Mouse (Mus musculus) ovary, postnatal 10 days (tissue): ENCODE results near the gene Zan.
"Not testable (repeated sequence)": the region's sequence is repeated elsewhere in the genome, so short reads cannot be mapped to it uniquely, and the experiment has no call there.

Experiments
- DNase-seq: peaks from one replicate; pipeline ENCODE4 v3.0.0; 2022; ENCODE audit warnings: low spot score

Gene Zan

GRCm38 (mm10) chr5:137501709-137502666 lies 25.1 kb upstream of the Zan start, which contains the start of gene Pop7:
Pop7 (minus strand) TSS chr5:137502518.
- peak; percentile 100 for DNase-seq

- DNase-seq = no peak
Observed at GRCm38 (mm10) chr5:137500186-137500585, 23.3 kb upstream of the Zan start.

GRCm38 (mm10) chr5:137493831-137494230 lies 17.0 kb upstream of the Zan start:
- no peak for DNase-seq

GRCm38 (mm10) chr5:137491559-137491958 lies 14.7 kb upstream of the Zan start:
- DNase-seq = no peak

- DNase-seq = no peak
Observed at GRCm38 (mm10) chr5:137487616-137488015, 10.8 kb upstream of the Zan start.

- DNase-seq = no peak
Observed at GRCm38 (mm10) chr5:137485851-137486155, 8.9 kb upstream of the Zan start.

- DNase-seq = no peak
Observed at GRCm38 (mm10) chr5:137485071-137485850, 8.4 kb upstream of the Zan start.

- no peak for DNase-seq
Observed at GRCm38 (mm10) chr5:137481897-137482296, 5.0 kb upstream of the Zan start.

GRCm38 (mm10) chr5:137481138-137481537 lies 4.3 kb upstream of the Zan start:
- peak; percentile 69 for DNase-seq

- DNase-seq = no peak
Observed at GRCm38 (mm10) chr5:137474351-137474750, 2.5 kb downstream of the Zan start.

- DNase-seq = no peak
Observed at GRCm38 (mm10) chr5:137472252-137472904, 4.5 kb downstream of the Zan start.

GRCm38 (mm10) chr5:137466946-137467345 lies 9.9 kb downstream of the Zan start:
- DNase-seq = no peak

- DNase-seq = no peak
Observed at GRCm38 (mm10) chr5:137465049-137465448, 11.8 kb downstream of the Zan start.

GRCm38 (mm10) chr5:137455866-137456591 lies 20.8 kb downstream of the Zan start:
- no peak for DNase-seq

- DNase-seq = no peak
Observed at GRCm38 (mm10) chr5:137455206-137455605, 21.7 kb downstream of the Zan start.

- DNase-seq = no peak
Observed at GRCm38 (mm10) chr5:137445536-137445935, 31.3 kb downstream of the Zan start.

GRCm38 (mm10) chr5:137440216-137440855 lies 36.5 kb downstream of the Zan start:
- no peak for DNase-seq

- no peak for DNase-seq
Observed at GRCm38 (mm10) chr5:137433889-137434288, 43.0 kb downstream of the Zan start.

GRCm38 (mm10) chr5:137430402-137430801 lies 46.5 kb downstream of the Zan start:
- DNase-seq = not testable (repeated sequence)

- DNase-seq = no peak
Observed at GRCm38 (mm10) chr5:137425648-137426047, 51.2 kb downstream of the Zan start.

- no peak for DNase-seq
Observed at GRCm38 (mm10) chr5:137419841-137420240, 57.0 kb downstream of the Zan start.
